Mouse (Mus musculus): ENCODE results near the gene 9230112D13Rik.

DNA sequence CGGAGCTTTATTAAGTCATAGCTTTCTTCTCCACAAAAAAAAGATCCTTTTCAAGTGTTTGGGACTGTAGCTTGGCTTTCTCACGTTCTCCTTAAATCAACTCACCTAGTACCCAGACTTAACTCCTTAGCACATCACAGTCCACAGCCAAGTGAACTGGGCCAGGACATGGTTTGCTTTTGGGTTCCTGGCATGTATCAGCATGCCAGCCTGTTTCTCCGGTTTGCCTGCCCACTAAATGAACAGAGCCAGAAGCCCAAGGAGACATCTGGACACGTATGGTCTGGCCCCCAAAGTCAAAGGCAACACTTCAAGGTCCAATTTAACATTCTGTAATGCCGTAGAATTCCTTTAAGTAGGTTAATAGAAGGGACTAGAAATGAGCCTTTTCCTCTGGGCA is 18.2 kb downstream of the 9230112D13Rik start:
- TF ChIP-seq CTCF (IDR thresholded peaks at IDR 0.05; ENCODE audit: low read depth), result no peak
- 0 out of 2 replicates have a peak, but pooled peaks have one; percentile 25 for TF ChIP-seq EP300 (IDR thresholded peaks at IDR 0.05; ENCODE audit: low read depth)

Data from heart, postnatal 0 days (tissue).